Mouse (Mus musculus) heart, adult 2 months (tissue): ENCODE data around the gene Acer1. TPM values are rescaled to one million over a fixed set of nuclear protein-coding genes. Genes with fewer than 3 reads are reported as not detected.
"Not testable (repeated sequence)": the region's sequence is repeated elsewhere in the genome, so short reads cannot be mapped to it uniquely, and the experiment has no call there.

Experiments used
- DNase-seq, 2 experiments: peaks; one replicate each; pipeline ENCODE4 v3.0.0; 2021
- H3K27ac ChIP-seq: fragments of 200-600 bp; 2 replicates; pipeline ENCODE4 v1.8.1; 2022
- H3K27me3 ChIP-seq: fragments of 200-500 bp; 2 replicates; pipeline ENCODE4 v1.6.1; 2012; ENCODE audit warnings: mild to moderate bottlenecking, low read length, inconsistent platforms, mixed read lengths; ENCODE audit not compliant: control insufficient read depth, insufficient read depth
- H3K36me3 ChIP-seq: fragments of 200-500 bp; 2 replicates; pipeline ENCODE4 v1.6.1; 2012; ENCODE audit warnings: low read length, inconsistent platforms; ENCODE audit not compliant: control insufficient read depth, insufficient read depth
- H3K4me1 ChIP-seq: fragments of 200-500 bp; 2 replicates; pipeline ENCODE4 v1.6.1; 2011; ENCODE audit warnings: low read length; ENCODE audit not compliant: control insufficient read depth, insufficient read depth
- H3K4me3 ChIP-seq: fragments of 200-600 bp; 2 replicates; pipeline ENCODE4 v1.8.1; 2022
- H3K79me2 ChIP-seq: fragments of 200-500 bp; replicated peaks from 2 replicates; pipeline ENCODE4 v1.6.1; 2012; ENCODE audit warnings: mild to moderate bottlenecking, inconsistent platforms, low read length, moderate library complexity, mixed read lengths; ENCODE audit not compliant: control insufficient read depth, insufficient read depth
- H3K9ac ChIP-seq: fragments of 200-500 bp; 2 replicates; pipeline ENCODE4 v1.6.1; 2012; ENCODE audit warnings: low read depth, mild to moderate bottlenecking, control low read depth, inconsistent platforms, low read length, mixed read lengths
- CTCF ChIP-seq: fragments of 200-600 bp; IDR thresholded peaks from 2 replicates; pipeline ENCODE4 v1.8.1; 2022; ENCODE audit warnings: antibody characterized with exemption, mild to moderate bottlenecking, moderate library complexity
- EP300 ChIP-seq: fragments of 200-500 bp; IDR thresholded peaks from 2 replicates; pipeline ENCODE4 v1.6.1; 2011; ENCODE audit warnings: low read depth, low read length, control low read depth; ENCODE audit not compliant: insufficient read depth
- POLR2A ChIP-seq: fragments of 200-500 bp; IDR thresholded peaks from 2 replicates; pipeline ENCODE4 v1.6.1; 2011; ENCODE audit warnings: mild to moderate bottlenecking, low read depth, low read length, control low read depth; ENCODE audit not compliant: insufficient read depth
- WGBS: fragments of 180-500 bp; shearing (Covaris S2); methylation state at CpG from one replicate; pipeline ENCODE4 v1.1.7; 2018; 5-methylcytosine and 5-hydroxymethylcytosine counted together
- intact Hi-C: fragments of 180-260 bp; cut with DNase I; formaldehyde crosslinking; loops from one replicate; pipeline ENCODE4 v1.15.1; 2025
- polyA plus RNA-seq: library from polyadenylated mRNA; depleted of rRNA; stranded (reverse); fragments of >200 nt; gene quantifications from 2 replicates; pipeline ENCODE4 v1.2.3, GENCODE M21; 2012
- total RNA-seq, 2 experiments: library from RNA; stranded (reverse); gene quantifications; 2 replicates each; pipeline ENCODE4 v1.2.3; 2021

Acer1 gene
- total and polyA plus RNA-seq, 3 experiments = not detected

GRCm38 (mm10) chr17:56919725-56920124 is 62.2 kb downstream of the Acer1 start:
- no peak for DNase-seq
- Histone ChIP-seq H3K36me3 (no peaks in the 10 kb centered on the region), H3K4me3 (no peak overlapping the region), H3K4me1 (no peaks in the 10 kb centered on the region), H3K27ac (no peak overlapping the region), H3K27me3 (no peaks in the 10 kb centered on the region), H3K9ac (no peak overlapping the region), H3K79me2 (no peaks in the 10 kb centered on the region)
- 95% methylated on average over 3 of the region's 3 CpGs for WGBS
- intact Hi-C loops = no loop called here
- no peak for TF ChIP-seq EP300
- TF ChIP-seq CTCF = no peak
- no peak for TF ChIP-seq POLR2A

GRCm38 (mm10) chr17:56917166-56917565 is 64.8 kb downstream of the Acer1 start:
- Histone ChIP-seq H3K27me3 (no peaks in the 10 kb centered on the region), H3K4me3 (no peak overlapping the region), H3K9ac (no peak overlapping the region), H3K79me2 (no peaks in the 10 kb centered on the region), H3K4me1 (no peaks in the 10 kb centered on the region), H3K27ac (no peak overlapping the region), H3K36me3 (no peaks in the 10 kb centered on the region)
- TF ChIP-seq POLR2A = no peak
- TF ChIP-seq EP300 = no peak
- no peak for TF ChIP-seq CTCF
- no peak for DNase-seq
- intact Hi-C loops = no loop called here
- WGBS = 60% methylated on average over 2 of the region's 2 CpGs

- Histone ChIP-seq H3K9ac (no peak overlapping the region), H3K27me3 (no peaks in the 10 kb centered on the region), H3K36me3 (no peaks in the 10 kb centered on the region), H3K79me2 (no peaks in the 10 kb centered on the region), H3K4me1 (no peaks in the 10 kb centered on the region), H3K4me3 (no peak overlapping the region), H3K27ac (no peak overlapping the region)
- TF ChIP-seq POLR2A (no peak), EP300 (no peak), CTCF (no peak)
- no peak for DNase-seq
- intact Hi-C loops = no loop called here
These were observed 68.5 kb downstream of the Acer1 start for GRCm38 (mm10) chr17:56913444-56913843.

- no peak overlapping the region for H3K27ac ChIP-seq
- H3K9ac ChIP-seq = no peak overlapping the region
- intact Hi-C loops = no loop called here
- DNase-seq = no peak
- no peaks in the 10 kb centered on the region for H3K79me2 ChIP-seq
- WGBS = 89% methylated on average over 3 of the region's 3 CpGs
- H3K4me3 ChIP-seq = no peak overlapping the region
- no peaks in the 10 kb centered on the region for H3K36me3 ChIP-seq
- no peaks in the 10 kb centered on the region for H3K4me1 ChIP-seq
- no peaks in the 10 kb centered on the region for H3K27me3 ChIP-seq
- no peak for TF ChIP-seq EP300
- TF ChIP-seq CTCF = no peak
- no peak for TF ChIP-seq POLR2A
These were observed 68.9 kb downstream of the Acer1 start for GRCm38 (mm10) chr17:56913023-56913422.

GRCm38 (mm10) chr17:56909764-56910163 is 72.2 kb downstream of the Acer1 start:
- DNase-seq, H3K79me2 ChIP-seq, intact Hi-C loops, H3K4me3 ChIP-seq, H3K9ac ChIP-seq, H3K36me3 ChIP-seq, H3K27me3 ChIP-seq, H3K27ac ChIP-seq, H3K4me1 ChIP-seq: not testable (repeated sequence)
- WGBS = 90% methylated on average over 2 of the region's 2 CpGs

GRCm38 (mm10) chr17:56907887-56908286 is 74.0 kb downstream of the Acer1 start:
- H3K4me3 ChIP-seq = no peak overlapping the region
- no peaks in the 10 kb centered on the region for H3K27me3 ChIP-seq
- H3K4me1 ChIP-seq = 0 out of 2 replicates have a peak, but pooled peaks cover 2% of the 10 kb centered on the region
- intact Hi-C loops = no loop called here
- no peaks in the 10 kb centered on the region for H3K36me3 ChIP-seq
- H3K79me2 ChIP-seq = no peaks in the 10 kb centered on the region; the same call in 1 of the 2 replicates
- DNase-seq = peak in 1 of 2 experiments; percentile 40
- H3K27ac ChIP-seq = no peak overlapping the region
- WGBS = 53% methylated on average over 9 of the region's 9 CpGs
- TF ChIP-seq POLR2A = no peak
- TF ChIP-seq CTCF = no peak
- no peak overlapping the region for H3K9ac ChIP-seq

- Histone ChIP-seq H3K27me3 (no peaks in the 10 kb centered on the region), H3K9ac (no peak overlapping the region), H3K36me3 (no peaks in the 10 kb centered on the region), H3K27ac (no peak overlapping the region), H3K4me3 (no peak overlapping the region), H3K4me1 (0 out of 2 replicates have a peak, but pooled peaks cover 2% of the 10 kb centered on the region), H3K79me2 (no peaks in the 10 kb centered on the region; the same call in 1 of the 2 replicates)
- intact Hi-C loops = no loop called here
- 88% methylated on average over 5 of the region's 5 CpGs for WGBS
- no peak for DNase-seq
- TF ChIP-seq EP300 (no peak), CTCF (no peak), POLR2A (no peak)
These were observed 74.8 kb downstream of the Acer1 start for GRCm38 (mm10) chr17:56907096-56907495.
